Mouse (Mus musculus): ENCODE measurements around the gene Dop1b.

- TF ChIP-seq CTCF (IDR thresholded peaks at IDR 0.05; ENCODE audit: low read depth): no peak
- TF ChIP-seq EP300 (IDR thresholded peaks at IDR 0.05; ENCODE audit: low read depth): no peak
Measured at GRCm38 (mm10) chr16:93826054-93826453, 114.3 kb downstream of the Dop1b start.

All from liver, embryonic 14.5 days (tissue).